Mouse (Mus musculus) heart, postnatal 10 days (tissue): ENCODE measurements around the gene Apip. TPM values are rescaled to one million over a fixed set of nuclear protein-coding genes. Genes with fewer than 3 reads are reported as not detected.

Source experiments
- DNase-seq, 2 experiments: peaks; one replicate each; pipeline ENCODE4 v3.0.0; 2021
- intact Hi-C: fragments of 180-260 bp; cut with DNase I; formaldehyde crosslinking; loops from one replicate; pipeline ENCODE4 v1.15.1; 2025
- total RNA-seq, 2 experiments: library from RNA; stranded (reverse); gene quantifications; 2 replicates each; pipeline ENCODE4 v1.2.3; 2021

The Apip gene
- 10 to 100 TPM; 51.5 to 64.0 TPM for total RNA-seq

DNA sequence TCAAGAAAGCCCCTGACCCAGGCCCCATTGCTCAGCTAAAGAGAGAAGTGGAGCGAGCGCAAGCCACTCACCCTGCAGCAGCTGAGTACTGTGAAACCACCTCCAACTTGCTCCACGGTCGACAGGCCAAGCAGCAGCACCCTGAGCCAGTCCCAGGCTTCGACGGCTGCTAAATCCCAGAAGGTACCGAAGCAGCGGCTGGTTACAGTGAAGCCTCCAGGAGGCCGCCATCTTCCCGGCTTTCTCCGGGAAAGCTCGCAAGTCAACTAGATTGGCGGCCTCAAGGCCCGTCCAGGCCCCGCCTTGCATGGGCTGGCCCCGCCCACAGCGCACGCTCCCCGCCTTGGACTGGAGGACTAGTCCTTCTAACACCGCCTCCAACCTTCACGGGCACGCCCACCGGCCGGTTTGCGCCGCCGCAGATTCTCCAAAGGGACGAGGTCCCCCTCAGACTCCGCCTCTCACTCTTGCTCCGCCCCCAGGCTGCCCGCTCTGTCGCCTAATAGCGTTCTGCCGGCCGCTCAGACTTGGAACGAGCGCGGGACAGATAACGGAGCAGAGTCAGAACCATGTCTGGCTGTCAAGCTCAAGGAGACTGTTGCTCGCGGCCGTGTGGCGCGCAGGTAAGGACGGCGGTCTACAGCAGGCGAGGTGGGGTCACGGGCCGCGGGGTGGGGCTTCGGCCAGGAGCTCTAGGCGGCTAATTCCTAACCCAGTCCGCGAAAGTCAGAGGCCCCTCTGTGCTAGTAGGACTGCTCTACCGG lies at the start of gene Apip, which contains the start of gene Pdhx:
Apip (plus strand) TSS at position 457 of the 764 bp plus-strand sequence.
Pdhx (minus strand) TSS at position 295 of the 764 bp plus-strand sequence.
- peak; percentile 100 for DNase-seq
- intact Hi-C loops: no loop called here

DNA sequence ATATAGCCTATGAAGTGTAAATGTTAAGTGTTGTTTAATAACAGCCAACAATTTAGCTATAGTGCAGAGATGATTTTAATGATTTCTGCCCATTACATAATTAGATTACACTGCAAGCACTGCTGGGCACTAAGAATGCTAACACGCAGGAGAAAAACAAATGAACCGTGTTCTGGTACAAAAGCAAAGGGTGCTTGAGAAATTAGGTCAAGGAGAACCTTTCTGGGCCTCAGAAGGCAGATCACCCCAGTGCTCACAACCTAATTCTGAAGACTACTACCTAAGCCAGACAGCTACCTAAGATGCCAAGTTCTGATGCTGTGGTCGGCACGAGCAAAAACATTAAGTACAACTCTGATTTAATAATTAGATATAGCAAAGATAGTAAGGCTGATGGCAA lies 35.6 kb upstream of the Apip start:
- no peak for DNase-seq
- intact Hi-C loops: no loop called here

DNA sequence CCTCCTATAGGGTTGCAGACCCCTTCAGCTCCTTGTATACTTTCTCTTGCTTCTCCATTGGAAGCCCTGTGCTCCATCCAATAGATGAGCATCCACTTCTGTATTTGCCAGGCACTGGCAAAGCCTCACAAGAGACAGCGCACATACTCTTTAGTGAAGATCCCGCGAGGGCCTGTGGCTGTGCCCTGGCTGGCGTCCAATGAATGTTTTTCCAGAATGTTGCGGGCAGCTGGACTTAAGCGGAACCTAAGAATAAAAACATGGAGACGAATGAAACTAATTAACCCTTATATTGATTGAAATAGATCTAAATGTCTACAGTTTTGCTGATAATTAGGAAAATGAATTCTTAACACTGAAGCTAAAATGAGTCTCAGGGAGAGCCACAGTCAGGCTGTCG lies 32.6 kb upstream of the Apip start:
- peak in 1 of 2 experiments; percentile 15 for DNase-seq
- intact Hi-C loops: no loop called here

DNA sequence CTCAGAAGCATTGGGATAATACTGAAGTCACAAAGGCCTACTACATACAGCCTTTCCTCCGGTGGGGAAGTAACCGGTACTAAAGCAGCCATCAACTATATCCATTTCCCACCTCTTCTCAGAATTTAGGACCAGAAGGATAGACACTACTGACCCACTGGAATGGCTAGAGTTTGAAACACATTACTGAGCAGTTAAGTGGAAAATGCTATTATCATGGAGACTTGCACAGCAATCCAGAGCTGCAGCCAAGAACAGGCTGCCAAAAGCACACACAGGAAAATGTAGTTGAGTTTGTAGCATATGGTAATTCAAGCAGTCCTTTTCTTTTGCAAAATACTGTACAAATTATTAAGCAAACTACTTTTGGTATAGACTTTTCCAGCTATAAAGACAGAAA lies 28.2 kb upstream of the Apip start:
- no peak for DNase-seq
- intact Hi-C loops: no loop called here

DNA sequence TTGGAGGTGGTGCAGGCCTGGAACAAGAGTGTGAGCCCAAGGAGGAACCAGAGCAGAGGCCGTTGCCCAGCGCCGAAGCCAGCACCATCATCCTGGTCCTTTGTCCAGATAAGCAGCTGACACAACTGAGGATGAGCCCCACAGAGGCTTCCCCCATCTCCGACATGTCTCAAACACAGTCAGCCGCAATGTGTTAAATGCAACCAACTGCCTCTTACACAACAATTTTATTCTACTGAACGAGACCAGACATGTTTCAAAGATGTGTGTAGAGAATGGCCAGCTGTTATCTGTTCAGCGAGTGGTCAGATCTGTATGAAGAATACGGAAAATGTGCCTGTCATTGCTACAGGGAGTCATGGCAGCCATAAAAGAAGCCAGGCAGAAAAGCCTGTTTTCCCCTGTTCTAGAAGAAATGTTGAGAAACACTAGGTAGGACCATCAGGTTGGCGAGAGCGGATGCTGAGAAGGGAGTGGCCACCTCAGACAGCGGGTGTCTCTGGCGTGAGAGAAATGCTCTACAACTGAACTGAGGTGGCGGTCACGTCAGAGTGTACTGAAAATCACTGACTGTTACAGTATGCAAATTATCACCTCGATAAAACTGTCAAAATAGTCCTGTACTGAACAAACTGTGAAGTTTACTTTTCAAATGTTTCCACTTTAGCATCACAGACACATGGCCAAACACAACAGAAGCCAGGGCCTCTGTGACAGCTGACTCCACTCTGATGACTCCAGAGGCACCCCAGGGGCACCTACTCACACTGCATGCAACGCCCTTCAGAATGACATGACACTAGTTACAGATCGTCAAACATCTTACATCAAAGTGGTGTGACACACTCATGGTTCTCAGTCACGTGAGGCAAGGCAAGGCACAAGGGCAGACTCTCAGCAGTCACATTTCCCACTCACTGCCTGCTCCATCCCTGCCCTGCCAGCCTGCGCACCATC lies 21.3 kb upstream of the Apip start:
- DNase-seq: no peak
- intact Hi-C loops: no loop called here

DNA sequence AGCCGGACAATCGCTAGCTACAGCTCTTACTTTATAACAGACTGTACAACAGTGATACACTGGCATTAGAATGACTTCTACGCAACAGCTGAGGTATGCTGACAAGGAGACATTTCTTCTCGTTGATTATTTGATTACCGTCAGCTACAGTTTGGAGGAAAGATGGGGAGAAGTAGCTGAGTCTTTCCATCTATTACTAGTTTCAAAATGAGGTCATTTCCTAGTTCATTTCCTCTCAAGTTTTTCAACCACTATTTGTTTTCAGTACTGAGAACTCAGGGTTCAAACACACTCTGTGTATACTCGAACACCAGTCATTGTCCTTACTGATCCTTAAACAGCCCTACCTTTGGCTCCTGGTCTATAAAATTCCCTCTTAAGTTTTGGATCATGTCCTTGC lies 17.7 kb upstream of the Apip start:
- intact Hi-C loops: no loop called here
- DNase-seq: no peak

DNA sequence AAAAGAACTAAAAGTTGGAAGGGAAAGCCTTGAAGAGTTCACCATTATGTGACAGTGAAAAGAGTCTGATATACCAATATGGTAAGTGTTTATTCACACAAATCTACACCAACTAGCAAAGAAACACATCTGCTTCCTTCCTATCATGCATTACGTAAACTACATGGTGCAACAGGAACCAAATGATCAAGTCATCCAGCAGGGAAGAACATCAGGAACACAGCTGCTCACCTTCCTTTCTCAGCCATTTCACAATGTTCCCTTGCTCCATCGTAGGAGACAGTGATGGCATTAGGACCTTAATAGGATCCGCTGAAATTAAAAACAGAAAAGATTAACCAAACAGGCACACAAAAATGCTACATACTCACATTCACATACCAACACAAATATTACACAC lies 15.2 kb upstream of the Apip start:
- intact Hi-C loops: no loop called here

DNA sequence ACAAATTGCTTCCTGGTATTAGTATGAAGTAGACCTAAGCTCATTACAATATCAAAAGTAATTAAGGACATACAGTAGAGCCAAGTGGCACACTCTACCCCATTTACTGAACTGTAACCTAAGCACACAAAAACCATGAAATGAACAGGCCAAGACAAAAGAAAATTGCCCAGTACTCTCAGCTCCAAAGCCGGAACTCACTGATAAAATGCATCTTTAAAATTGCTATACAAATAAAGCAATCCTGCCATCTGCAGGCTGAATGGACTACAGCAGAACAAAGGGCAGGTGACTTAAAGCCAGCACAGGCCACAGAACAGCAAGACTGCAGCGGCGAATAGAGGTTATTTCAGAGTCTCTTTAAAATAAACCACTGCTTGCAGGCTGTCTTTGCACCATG lies 10.6 kb upstream of the Apip start:
- intact Hi-C loops: loop anchor here (5.0 kb wide), 2 partner anchors 261 to 316 kb away; no protein-coding TSS in a partner anchor
- peak; percentile 61 to 67 for DNase-seq

More for the DNA sequence above, 15.2 kb upstream of the Apip start:
- no peak for DNase-seq

DNA sequence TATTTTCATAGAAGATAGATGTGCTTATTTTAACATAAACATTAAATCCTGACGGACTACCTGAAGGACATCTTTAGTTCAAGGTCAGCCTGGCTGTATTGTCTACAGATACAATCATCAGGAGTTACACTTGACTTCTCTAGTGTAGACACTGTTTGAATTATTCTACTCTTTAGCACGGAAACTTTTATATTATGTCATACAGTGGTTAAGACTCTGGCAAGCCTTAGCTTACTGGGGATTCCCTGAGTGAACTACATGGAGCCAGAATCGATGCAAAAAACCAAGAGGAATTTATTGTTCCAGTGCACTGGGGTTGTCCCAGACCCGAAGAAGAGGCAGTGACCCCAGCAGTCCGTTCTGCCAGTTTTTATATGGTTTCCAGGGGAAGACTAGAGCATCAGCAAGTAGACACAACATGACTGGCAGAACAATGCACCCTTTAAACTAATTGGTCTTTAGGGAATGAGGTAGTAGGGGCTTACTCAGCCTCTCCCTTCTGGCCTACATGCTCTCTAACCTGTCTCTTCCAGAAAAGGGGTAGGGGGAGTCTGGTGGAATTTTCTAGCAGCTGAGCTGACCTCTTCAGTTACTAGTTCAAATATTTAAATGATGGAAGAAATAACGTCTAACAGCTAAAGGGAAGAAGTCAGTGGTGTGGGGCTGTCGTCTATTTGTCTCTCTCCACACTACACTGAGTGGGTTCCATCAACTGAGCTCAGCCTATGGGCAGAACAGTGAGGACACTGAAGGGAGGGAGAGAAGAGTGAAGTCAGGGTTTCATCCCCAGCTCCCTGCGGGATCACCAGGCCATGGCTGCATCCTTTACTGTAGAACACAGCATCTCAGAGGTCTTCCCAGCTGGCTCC lies 6.6 kb upstream of the Apip start:
- no peak for DNase-seq
- intact Hi-C loops: no loop called here

DNA sequence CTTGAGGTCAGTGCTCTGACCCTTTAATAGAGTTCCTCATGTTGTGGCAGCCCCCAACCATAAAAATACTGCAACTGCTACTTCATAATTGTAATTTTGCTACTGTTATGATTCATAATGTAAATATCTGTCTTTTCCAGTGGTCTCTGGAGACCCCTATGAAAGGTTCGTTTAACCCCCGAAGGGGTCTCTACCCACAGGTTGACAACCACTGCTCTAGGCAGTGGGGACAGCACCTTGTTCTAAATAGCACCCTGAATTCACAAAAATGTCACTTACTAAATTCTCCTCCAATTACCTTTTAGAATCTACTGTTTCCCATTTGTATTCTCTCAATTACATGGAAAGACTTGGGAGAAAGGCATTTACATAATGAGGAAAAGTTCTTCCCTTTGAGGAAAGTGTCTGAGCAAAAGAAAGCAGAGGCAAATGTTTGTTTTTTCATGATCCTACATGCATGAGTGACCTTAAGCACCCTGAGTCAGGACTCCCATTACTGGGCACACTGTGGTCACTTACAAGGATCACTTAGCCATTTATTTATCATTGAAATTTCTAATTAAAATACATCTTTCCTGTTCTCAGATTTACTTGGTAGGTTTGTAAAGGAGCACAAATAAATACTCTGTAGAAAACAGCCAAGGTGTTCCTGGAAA lies 5.8 kb upstream of the Apip start:
- no peak for DNase-seq
- intact Hi-C loops: no loop called here

DNA sequence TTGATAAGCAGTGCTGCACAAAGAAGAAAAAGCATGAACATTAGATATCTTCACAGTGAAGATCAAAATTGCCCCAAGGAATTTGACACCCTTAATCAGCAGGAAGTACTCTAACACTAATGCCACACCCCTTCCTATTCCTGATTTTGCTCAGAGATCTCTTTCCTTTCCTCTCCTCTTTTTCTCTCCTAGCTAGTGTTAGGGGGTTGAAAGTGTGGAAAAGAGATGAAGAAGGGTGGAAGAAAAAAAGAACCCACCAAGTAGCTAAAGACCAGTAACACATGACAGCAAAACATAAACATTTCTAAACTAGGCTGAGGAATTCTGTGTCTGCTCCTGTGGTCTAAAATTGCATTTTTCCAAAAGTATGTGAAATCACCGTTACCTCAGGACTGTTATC lies 4.9 kb upstream of the Apip start:
- no peak for DNase-seq
- intact Hi-C loops: no loop called here

DNA sequence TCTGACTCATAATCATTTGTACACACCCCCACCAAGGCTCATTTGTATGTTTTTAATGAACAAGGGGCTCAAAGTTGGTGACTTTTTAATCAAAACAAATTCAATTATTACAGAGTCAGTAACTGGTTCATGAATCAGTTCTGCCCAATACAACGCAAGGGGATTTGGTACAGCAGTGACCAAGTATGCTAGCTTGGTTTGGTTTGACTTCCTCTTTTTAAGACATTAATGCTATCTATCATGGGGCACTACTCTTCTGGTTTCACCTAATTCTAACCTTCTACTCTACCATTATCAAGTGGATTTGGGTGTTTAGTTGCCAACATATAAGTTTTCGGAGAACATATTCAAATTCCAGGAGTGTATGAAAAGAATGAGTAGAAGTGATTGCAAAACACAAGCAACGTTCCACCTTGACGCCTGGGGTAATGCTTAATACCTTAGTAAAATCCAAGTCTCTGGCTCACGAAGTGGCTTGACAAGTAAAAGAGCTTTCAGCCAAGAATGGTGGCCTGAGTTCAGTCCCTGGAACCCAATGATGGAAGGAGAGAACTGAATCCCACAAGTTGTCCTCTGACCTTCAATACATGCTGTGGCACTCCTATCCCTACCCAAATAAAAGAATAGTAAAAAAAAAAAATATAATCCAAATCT lies 3.6 kb upstream of the Apip start:
- intact Hi-C loops: no loop called here
- DNase-seq: no peak

DNA sequence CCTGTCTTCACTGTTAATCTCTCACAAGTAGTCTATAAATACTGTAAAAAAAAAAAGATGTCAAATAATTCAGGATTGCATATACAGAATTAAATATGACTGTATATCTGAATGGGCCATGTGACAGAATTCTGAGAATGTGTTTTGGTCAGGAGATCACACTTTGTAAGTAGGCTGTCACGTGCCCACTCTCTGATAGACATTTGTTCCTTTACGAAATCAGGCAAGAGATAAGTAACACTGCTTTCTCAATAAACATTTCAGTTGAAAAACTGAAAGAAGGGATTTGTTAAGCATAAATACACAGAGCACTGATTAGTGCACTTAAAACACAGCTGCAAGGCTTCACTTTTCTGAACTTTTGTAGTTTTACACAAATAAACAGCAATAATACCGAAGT lies 2.9 kb upstream of the Apip start:
- intact Hi-C loops: no loop called here
- no peak for DNase-seq

DNA sequence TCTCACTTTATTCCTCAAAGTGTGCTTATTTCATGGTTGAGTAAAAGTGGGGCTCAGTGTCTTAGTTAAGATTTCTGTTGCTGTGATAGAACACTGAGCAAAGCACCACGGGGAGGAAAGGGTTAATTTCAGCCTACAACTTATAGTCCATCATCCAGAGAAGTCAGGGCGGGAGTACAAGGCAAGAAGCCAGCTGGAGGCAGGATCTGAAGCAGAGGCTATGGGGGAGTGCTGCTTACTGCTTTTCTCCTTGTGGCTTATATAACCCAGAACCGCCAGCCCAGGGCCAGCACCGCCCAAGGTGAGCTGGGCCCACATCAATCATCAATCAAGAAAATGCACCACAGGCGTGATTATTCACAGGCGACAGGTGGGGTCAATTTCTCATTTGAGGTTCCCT lies 7.6 kb downstream of the Apip start:
- intact Hi-C loops: loop anchor here (5.0 kb wide), 1 partner anchor 54 kb away; no protein-coding TSS in a partner anchor
- no peak for DNase-seq

DNA sequence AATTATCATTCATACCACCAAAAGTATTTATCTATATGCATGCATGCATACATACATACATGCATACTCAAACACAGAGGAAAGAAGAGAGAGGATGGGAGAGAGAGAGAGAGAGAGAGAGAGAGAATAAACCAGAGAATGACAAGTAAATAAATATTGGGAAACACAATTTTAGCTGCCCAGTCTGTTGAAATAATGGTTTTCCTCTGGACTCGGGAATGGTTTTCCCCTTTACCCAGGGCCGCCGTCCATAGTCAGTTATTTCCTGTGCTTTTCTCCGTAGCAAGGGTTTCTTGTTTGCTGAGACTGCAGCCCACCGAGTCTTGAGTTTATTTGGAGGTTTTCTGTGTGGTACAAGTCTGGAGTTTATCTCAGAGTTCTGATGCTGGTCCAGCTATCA lies 8.2 kb downstream of the Apip start:
- intact Hi-C loops: loop anchor here (2.0 to 5.0 kb wide), 2 partner anchors 54 to 395 kb away; no protein-coding TSS in a partner anchor
- DNase-seq: no peak

DNA sequence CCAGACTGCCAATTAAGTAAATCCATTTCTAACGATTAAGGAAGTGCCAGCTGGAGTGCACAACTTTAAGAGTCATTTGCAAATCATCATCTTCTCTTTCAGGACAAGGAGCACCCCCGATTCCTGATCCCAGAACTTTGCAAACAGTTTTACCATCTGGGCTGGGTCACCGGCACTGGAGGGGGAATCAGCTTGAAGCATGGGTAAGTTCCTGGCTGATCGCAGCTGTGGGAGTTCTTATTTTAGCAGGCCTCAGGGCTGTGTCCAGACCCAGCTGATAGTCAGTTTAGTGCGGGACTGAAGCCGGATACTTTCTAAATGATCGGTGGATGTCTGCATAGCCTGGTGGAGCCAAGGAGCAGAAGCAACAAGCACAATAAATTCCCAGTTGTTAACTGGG lies 9.4 kb downstream of the Apip start:
- DNase-seq: peak in 1 of 2 experiments; percentile 13
- intact Hi-C loops: loop anchor here (2.0 to 5.0 kb wide), 2 partner anchors 56 to 396 kb away; no protein-coding TSS in a partner anchor

DNA sequence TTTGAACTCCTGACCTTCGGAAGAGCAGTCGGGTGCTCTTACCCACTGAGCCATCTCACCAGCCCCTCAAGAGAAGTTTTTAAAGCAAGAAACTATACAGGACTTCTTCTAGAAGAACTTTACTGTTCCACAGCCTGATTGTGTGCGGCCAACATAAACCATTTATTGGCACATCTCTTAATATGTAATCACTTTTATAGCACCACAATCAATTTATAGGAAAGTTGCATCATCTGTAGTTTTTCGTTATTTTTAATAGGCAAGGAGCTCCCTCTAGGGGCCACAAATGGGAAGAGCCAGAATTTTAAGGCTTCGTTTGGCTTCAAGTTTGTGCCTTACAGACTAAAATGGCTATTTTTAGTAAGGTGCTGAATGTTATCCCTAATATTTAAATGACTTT lies 11.0 kb downstream of the Apip start:
- peak; percentile 15 to 42 for DNase-seq
- intact Hi-C loops: loop anchor here (2.0 to 5.0 kb wide), 2 partner anchors 57 to 498 kb away; no protein-coding TSS in a partner anchor

DNA sequence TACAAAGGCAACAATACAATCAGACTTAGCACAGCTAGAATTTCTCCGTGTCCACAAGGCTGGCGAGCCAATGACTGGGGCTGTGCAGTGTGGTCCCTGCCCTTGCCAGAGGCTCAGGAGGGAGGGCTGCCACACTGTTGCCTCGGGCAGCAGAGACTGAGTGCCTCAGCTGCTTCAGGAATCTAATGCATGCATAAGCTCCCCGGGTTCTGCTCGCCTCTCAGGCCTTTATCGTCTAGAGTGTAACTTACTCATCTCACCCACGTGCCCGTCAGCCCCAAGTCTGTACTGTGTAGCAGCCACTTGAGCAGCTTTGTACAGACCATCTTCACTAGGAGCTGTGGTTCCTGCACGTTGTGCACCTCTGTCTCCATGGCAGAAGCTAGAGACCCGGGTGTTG lies 12.2 kb downstream of the Apip start:
- intact Hi-C loops: loop anchor here (1.0 to 2.0 kb wide), 3 partner anchors 262 to 499 kb away; no protein-coding TSS in a partner anchor
- no peak for DNase-seq

DNA sequence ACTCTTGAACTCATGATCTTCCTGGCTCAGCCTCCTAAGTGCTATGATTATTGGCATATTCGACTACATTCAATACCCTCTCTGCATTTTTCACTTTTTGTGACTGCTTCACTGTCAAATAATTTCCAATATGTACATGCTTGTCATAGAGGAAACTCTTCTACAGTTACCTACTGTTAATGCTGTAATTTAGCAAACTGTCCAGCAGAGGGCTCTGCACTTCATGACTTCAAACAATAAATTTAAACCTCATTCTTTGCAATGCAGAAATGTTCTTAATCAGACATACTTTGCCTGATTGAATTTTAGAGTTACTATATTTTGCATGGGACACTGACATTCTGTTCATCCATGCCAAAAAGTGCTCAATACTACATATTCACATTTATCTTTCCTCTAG lies 13.0 kb downstream of the Apip start:
- intact Hi-C loops: loop anchor here (1.0 to 2.0 kb wide), 2 partner anchors 261 to 338 kb away; no protein-coding TSS in a partner anchor
- peak; percentile 42 to 65 for DNase-seq
